8 mouse cellular contexts compared by ENCODE assay signal in the genomic region with DNA sequence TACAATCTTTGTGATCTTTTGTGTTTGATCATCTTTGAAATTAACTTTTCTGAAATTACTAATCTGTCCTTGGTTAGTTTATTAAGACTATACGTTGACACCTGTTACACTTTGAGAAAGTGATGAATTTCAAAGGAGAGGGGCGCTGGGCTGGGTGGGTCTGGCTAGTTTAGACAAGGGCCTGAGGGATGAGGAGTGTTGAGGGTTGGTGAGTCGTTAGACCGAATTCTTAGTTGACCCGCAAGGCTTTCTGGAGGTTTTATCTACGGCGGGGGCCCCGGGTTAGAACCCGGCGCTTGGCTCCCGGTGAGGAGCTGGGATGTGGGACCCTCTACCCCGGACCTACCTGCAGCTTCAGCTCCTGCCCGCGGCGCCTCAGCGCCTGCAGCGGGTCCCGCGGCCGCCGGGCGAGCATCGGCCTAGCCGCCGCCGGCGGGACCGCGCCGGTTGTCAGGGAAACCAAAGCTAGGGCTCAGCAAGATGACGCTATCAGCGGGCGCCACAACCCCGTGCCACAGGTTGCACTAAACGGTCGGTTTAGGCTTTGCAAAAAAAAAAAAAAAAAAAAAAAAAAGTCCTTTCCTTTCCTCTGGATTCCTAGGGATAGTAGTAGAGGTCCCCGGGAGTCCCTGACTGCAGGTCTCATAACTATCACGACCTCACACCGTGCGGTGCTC. TPM values are rescaled to one million over a fixed set of nuclear protein-coding genes. Genes with fewer than 3 reads are reported as not detected.
DNase-seq lines count a peak whose midpoint lies in the region; ATAC-seq lines count a peak whose summit lies in the region.

Gene Nphp1, minus strand, starts transcription at position 458 of the 677 bp plus-strand sequence.

- under 1% methylated on average over 40 of the region's 40 CpGs for WGBS in hindbrain, embryonic 12.5 days

- H3K4me2 ChIP-seq in hindbrain, embryonic 12.5 days (replicated peaks), result peak within 1 kb of the TSS; percentile 66

- no peaks in the 10 kb centered on the region for H3K36me3 ChIP-seq in hindbrain, embryonic 12.5 days

- H3K9me3 ChIP-seq in hindbrain, embryonic 12.5 days (replicated peaks), result no peaks in the 10 kb centered on the region

- peak; percentile 78 for ATAC-seq in hindbrain, embryonic 12.5 days (ENCODE audit: low FRiP score)

- H3K27ac ChIP-seq in hindbrain, embryonic 12.5 days, result peak within 1 kb of the TSS; percentile 45

- H3K4me3 ChIP-seq in hindbrain, embryonic 12.5 days, result peak within 1 kb of the TSS; percentile 70

- DNase-seq in Muller cell, postnatal 12 days (ENCODE audit: inconsistent ontology term), result peak; percentile 84
- peak; percentile 75 for DNase-seq in cerebellum, adult 9-11 months
- peak; percentile 69 to 82 for DNase-seq in frontal cortex, postnatal 10 days (ENCODE audit: low spot score in 2 of 2)
- peak; percentile 80 to 88 for DNase-seq in layer of hippocampus, postnatal 14 days (ENCODE audit: low spot score in 2 of 2)
- peak; percentile 86 for DNase-seq in lung, postnatal 14 days
- peak; percentile 66 for DNase-seq in retina, adult 2 months (ENCODE audit: low read depth, low spot score)
- DNase-seq in thymus, postnatal 36 days, result peak; percentile 79 to 83

- H3K4me1 ChIP-seq in hindbrain, embryonic 12.5 days, result peaks cover 24% of the 10 kb centered on the region

- H3K9ac ChIP-seq in hindbrain, embryonic 12.5 days, result peak within 1 kb of the TSS; percentile 73

- H3K27me3 ChIP-seq in hindbrain, embryonic 12.5 days, result no peaks in the 10 kb centered on the region

RNA-seq across cellular contexts. Expression of gene Nphp1, which starts in this region (rescaled TPM):
- polyA plus RNA-seq in hindbrain, embryonic 12.5 days (2016; fragmentation: Nextera tagmentation; extraction: Ambion mirVana), result 29.2 and 29.3 TPM in 2 replicates
- 10 to 100 TPM; 20.3 to 21.3 TPM for total RNA-seq in layer of hippocampus, postnatal 14 days (2021)

Comparison
In these comparisons a context has a peak if more than half of its experiments do, and no peak if none do; other contexts are left out.
1. Peak in every context shown above with its lines: DNase-seq, ATAC-seq, H3K4me3 ChIP-seq and H3K27ac ChIP-seq.